Mouse (Mus musculus) MEL (cell line): ENCODE measurements around the gene Pex11a. TPM values are rescaled to one million over a fixed set of nuclear protein-coding genes. Genes with fewer than 3 reads are reported as not detected.

ENCODE experiments used
- DNase-seq: peaks from one replicate; pipeline ENCODE4 v3.0.0; 2011; ENCODE audit warnings: low read depth, low spot score
- H3K27ac ChIP-seq: 2 replicates; pipeline ENCODE4 v1.5.1; 2012; ENCODE audit warnings: low read depth, mild to moderate bottlenecking, control low read depth, low read length, moderate library complexity; ENCODE audit not compliant: control insufficient read depth
- H3K27me3 ChIP-seq, 2 experiments: fragments of 150-350 bp in 1 of 2; sonication (generic) in 1 of 2; 2 replicates each; pipeline ENCODE4 v1.6.1; 2012; ENCODE audit warnings: low read length in 2 of 2, mild to moderate bottlenecking in 2 of 2, improper control_type of control experiment in 1 of 2, moderate library complexity in 1 of 2; ENCODE audit not compliant: insufficient read depth in 2 of 2, control insufficient read depth in 1 of 2
- H3K36me3 ChIP-seq, 2 experiments: 2 replicates each; pipeline ENCODE4 v1.6.1; 2012 to 2014; ENCODE audit warnings: low read length in 2 of 2, improper control_type of control experiment in 1 of 2, inconsistent platforms in 1 of 2, mild to moderate bottlenecking in 1 of 2; ENCODE audit not compliant: insufficient read depth in 2 of 2, control insufficient read depth in 1 of 2
- H3K4me1 ChIP-seq, 2 experiments: fragments of 150-350 bp in 1 of 2; sonication (generic) in 1 of 2; 2 replicates each; pipeline ENCODE4 v1.6.1; 2012; ENCODE audit warnings: low read length in 2 of 2, improper control_type of control experiment in 1 of 2, mild to moderate bottlenecking in 1 of 2; ENCODE audit not compliant: insufficient read depth in 2 of 2, control insufficient read depth in 1 of 2
- H3K4me3 ChIP-seq, 2 experiments: fragments of 150-350 bp in 1 of 2; sonication (generic) in 1 of 2; 2 replicates each; pipeline ENCODE4 v1.5.1; 2012; ENCODE audit warnings: low read depth in 2 of 2, low read length in 2 of 2, mild to moderate bottlenecking in 2 of 2, moderate library complexity in 2 of 2, control low read depth in 1 of 2, improper control_type of control experiment in 1 of 2; ENCODE audit not compliant: control insufficient read depth in 1 of 2, insufficient read depth in 1 of 2
- H3K79me2 ChIP-seq: 2 replicates; pipeline ENCODE4 v1.6.1; 2012; ENCODE audit warnings: mild to moderate bottlenecking, low read length, moderate library complexity; ENCODE audit not compliant: control insufficient read depth, poor library complexity, insufficient read depth
- H3K9ac ChIP-seq: 2 replicates; pipeline ENCODE4 v1.6.1; 2012; ENCODE audit warnings: low read depth, mild to moderate bottlenecking, control low read depth, low read length, moderate library complexity; ENCODE audit not compliant: control insufficient read depth, poor library complexity, severe bottlenecking
- H3K9me3 ChIP-seq: fragments of 150-350 bp; sonication (generic); replicated peaks from 2 replicates; pipeline ENCODE4 v1.6.1; 2012; ENCODE audit warnings: mild to moderate bottlenecking, low read length, improper control_type of control experiment, moderate library complexity; ENCODE audit not compliant: insufficient read depth
- E2F4 ChIP-seq: IDR thresholded peaks from 2 replicates; pipeline ENCODE4 v1.6.1; 2011; ENCODE audit warnings: low read depth, low read length, improper control_type of control experiment, borderline replicate concordance
- ELF1 ChIP-seq: IDR thresholded peaks from 2 replicates; pipeline ENCODE4 v1.6.1; 2014; ENCODE audit warnings: low read depth, mild to moderate bottlenecking, inconsistent platforms, low read length, improper control_type of control experiment, moderate library complexity
- EP300 ChIP-seq, 2 experiments: IDR thresholded peaks; 2 replicates each; pipeline ENCODE4 v1.6.1; 2011; ENCODE audit warnings: improper control_type of control experiment in 2 of 2, low read length in 2 of 2, low read depth in 1 of 2, mild to moderate bottlenecking in 1 of 2
- ETS1 ChIP-seq: IDR thresholded peaks from 2 replicates; pipeline ENCODE4 v1.6.1; 2012; ENCODE audit warnings: low read depth, mild to moderate bottlenecking, inconsistent platforms, low read length, improper control_type of control experiment, moderate library complexity
- GABPA ChIP-seq: IDR thresholded peaks from 2 replicates; pipeline ENCODE4 v1.6.1; 2012; ENCODE audit warnings: low read depth, mild to moderate bottlenecking, inconsistent platforms, low read length, improper control_type of control experiment, moderate library complexity
- GATA1 ChIP-seq: IDR thresholded peaks from 2 replicates; pipeline ENCODE4 v1.6.1; 2011; ENCODE audit warnings: low read depth, low read length, improper control_type of control experiment
- JUND ChIP-seq: IDR thresholded peaks from 2 replicates; pipeline ENCODE4 v1.6.1; 2011; ENCODE audit warnings: low read depth, mild to moderate bottlenecking, improper control_type of control experiment, low read length
- KAT2A ChIP-seq: conservative IDR thresholded peaks from 2 replicates; pipeline ENCODE4 v1.6.1; 2012; ENCODE audit warnings: low read depth, low read length, improper control_type of control experiment, inconsistent platforms
- MAFK ChIP-seq: IDR thresholded peaks from 2 replicates; pipeline ENCODE4 v1.6.1; 2011; ENCODE audit warnings: low read depth, mild to moderate bottlenecking, low read length, improper control_type of control experiment, borderline replicate concordance
- MAX ChIP-seq: IDR thresholded peaks from 2 replicates; pipeline ENCODE4 v1.6.1; 2011; ENCODE audit warnings: low read length, improper control_type of control experiment
- MEF2A ChIP-seq: IDR thresholded peaks from 2 replicates; pipeline ENCODE4 v1.6.1; 2014; ENCODE audit warnings: low read depth, mild to moderate bottlenecking, inconsistent platforms, low read length, improper control_type of control experiment; ENCODE audit not compliant: poor library complexity, insufficient replicate concordance, severe bottlenecking; ENCODE audit errors: extremely low read depth
- MXI1 ChIP-seq: IDR thresholded peaks from 2 replicates; pipeline ENCODE4 v1.6.1; 2011; ENCODE audit warnings: mild to moderate bottlenecking, low read depth, low read length, improper control_type of control experiment
- MYC ChIP-seq: IDR thresholded peaks from 2 replicates; pipeline ENCODE4 v1.6.1; 2011; ENCODE audit warnings: low read depth, mild to moderate bottlenecking, low read length, improper control_type of control experiment, moderate library complexity
- NELFE ChIP-seq: IDR thresholded peaks from 2 replicates; pipeline ENCODE4 v1.6.1; 2011; ENCODE audit warnings: low read depth, low read length, improper control_type of control experiment
- NRF1 ChIP-seq: IDR thresholded peaks from 2 replicates; pipeline ENCODE4 v1.6.1; 2014; ENCODE audit warnings: low read depth, mild to moderate bottlenecking, inconsistent platforms, low read length, improper control_type of control experiment, moderate library complexity; ENCODE audit not compliant: poor library complexity, insufficient read depth, severe bottlenecking
- RCOR1 ChIP-seq: IDR thresholded peaks from 2 replicates; pipeline ENCODE4 v1.6.1; 2012; ENCODE audit warnings: low read depth, mild to moderate bottlenecking, inconsistent platforms, low read length, improper control_type of control experiment
- SIN3A ChIP-seq: IDR thresholded peaks from 2 replicates; pipeline ENCODE4 v1.6.1; 2012; ENCODE audit warnings: low read length, improper control_type of control experiment, inconsistent platforms
- SMC3 ChIP-seq: IDR thresholded peaks from 2 replicates; pipeline ENCODE4 v1.6.1; 2011; ENCODE audit warnings: low read depth, low read length, improper control_type of control experiment
- TBP ChIP-seq: IDR thresholded peaks from 2 replicates; pipeline ENCODE4 v1.8.0; 2011; ENCODE audit warnings: low read depth, low read length, improper control_type of control experiment
- USF1 ChIP-seq: IDR thresholded peaks from 2 replicates; pipeline ENCODE4 v1.6.1; 2014; ENCODE audit warnings: low read depth, mild to moderate bottlenecking, inconsistent platforms, low read length, improper control_type of control experiment, moderate library complexity
- ZNF384 ChIP-seq: IDR thresholded peaks from 2 replicates; pipeline ENCODE4 v1.6.1; 2012; ENCODE audit warnings: low read depth, mild to moderate bottlenecking, inconsistent platforms, low read length, improper control_type of control experiment
- polyA plus RNA-seq, 2 experiments: library from polyadenylated mRNA; stranded (reverse) in 1 of 2; unstranded in 1 of 2; fragments of >175 nt in 1 of 2; fragments of >200 nt in 1 of 2; gene quantifications; 2 replicates each; pipeline versions ENCODE4 v1.2.1 to v1.2.4; 2012; ENCODE audit warnings: low replicate concordance in 2 of 2, low read depth in 1 of 2; ENCODE audit not compliant: insufficient read length in 2 of 2, insufficient read depth in 1 of 2, missing spikeins in 1 of 2
- total RNA-seq: library from RNA; depleted of rRNA; stranded (reverse); fragments of 300-350 nt; gene quantifications from 2 replicates; pipeline ENCODE4 v1.2.3, GENCODE M21; 2012

Pex11a gene
- total and polyA plus RNA-seq, 3 experiments: 3.9 to 8.7 TPM; not detected in 1

DNA sequence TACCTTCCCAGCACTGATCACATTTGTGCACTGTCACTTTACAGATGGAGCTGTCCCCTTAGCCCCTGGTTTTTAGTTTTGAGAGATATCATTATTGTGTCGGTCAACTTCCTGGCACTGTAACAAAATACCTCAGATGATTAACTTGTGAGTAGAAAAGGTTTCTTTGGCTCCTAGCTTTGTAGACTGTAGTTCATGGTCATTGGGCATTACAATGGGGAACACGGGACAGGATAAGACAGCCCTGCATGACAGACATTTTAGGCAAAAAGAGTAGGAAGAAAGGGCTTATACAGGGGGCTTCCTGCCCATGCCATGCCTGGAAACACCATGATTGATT, 39.6 kb upstream of the Pex11a start:
- no peak overlapping the region for H3K27ac ChIP-seq
- peaks cover 0 to 6% of the 10 kb centered on the region in 2 experiments; a peak in 2 of 4 replicates for H3K4me1 ChIP-seq
- DNase-seq: no peak
- no peaks in the 10 kb centered on the region for H3K79me2 ChIP-seq
- no peak for TF ChIP-seq ELF1
- TF ChIP-seq NELFE: no peak
- TF ChIP-seq RCOR1: no peak
- no peak for TF ChIP-seq MXI1
- no peak for TF ChIP-seq MYC
- TF ChIP-seq MEF2A: no peak
- no peak for TF ChIP-seq NRF1
- TF ChIP-seq KAT2A: no peak
- TF ChIP-seq MAX: no peak
- no peak for TF ChIP-seq TBP
- TF ChIP-seq SIN3A: no peak
- TF ChIP-seq USF1: no peak
- no peak for TF ChIP-seq GATA1
- TF ChIP-seq GABPA: no peak
- TF ChIP-seq EP300 (IDR thresholded peaks at IDR 0.05; ENCODE audit: low read depth in 1 of 2, low read length in 2 of 2): no peak
- no peak overlapping the region for H3K9ac ChIP-seq
- no peak overlapping the region for H3K4me3 ChIP-seq
- peaks cover 0 to 1% of the 10 kb centered on the region in 2 experiments; a peak in 2 of 4 replicates for H3K27me3 ChIP-seq
- H3K9me3 ChIP-seq: no peaks in the 10 kb centered on the region
- H3K36me3 ChIP-seq: no peaks in the 10 kb centered on the region

DNA sequence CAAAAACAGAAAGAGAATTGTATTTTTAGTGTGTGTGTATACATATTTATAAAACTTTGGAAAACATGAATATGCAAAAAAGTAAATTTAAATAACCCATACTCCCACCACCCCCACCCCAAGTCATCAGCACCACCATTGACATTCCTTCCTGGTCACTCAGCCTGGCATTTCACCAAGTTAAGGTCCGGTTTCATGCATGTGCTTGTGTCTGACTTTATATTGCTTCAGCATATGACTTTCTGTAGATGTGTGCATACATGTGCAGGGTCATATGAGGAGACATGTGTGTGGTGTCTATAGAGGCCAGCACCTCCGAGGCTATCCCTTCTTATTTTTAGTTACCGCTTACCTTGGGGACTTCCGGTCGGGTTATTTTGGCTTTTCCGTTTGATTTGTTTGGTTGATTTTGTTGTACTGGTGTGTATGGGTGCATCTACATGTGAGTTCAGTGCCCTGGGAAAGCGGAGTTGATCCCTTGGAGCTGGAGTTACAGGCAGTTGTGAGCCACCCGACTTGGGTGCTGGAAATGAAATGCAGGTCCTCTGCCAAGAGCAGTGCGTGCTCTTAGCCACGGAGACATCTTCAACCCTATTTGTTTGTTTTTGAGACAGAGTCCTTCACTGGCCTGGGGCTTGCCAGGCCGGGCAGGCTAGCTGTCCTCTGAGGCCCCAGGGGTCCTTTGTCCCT, 39.0 kb upstream of the Pex11a start:
- H3K4me1 ChIP-seq: peaks cover 0 to 6% of the 10 kb centered on the region in 2 experiments; a peak in 2 of 4 replicates
- no peak overlapping the region for H3K27ac ChIP-seq

More for the DNA sequence above, 39.0 kb upstream of the Pex11a start:
- TF ChIP-seq SMC3 (no peak), ZNF384 (no peak), MAFK (no peak), ELF1 (no peak), E2F4 (no peak), TBP (no peak), JUND (no peak), ETS1 (no peak), USF1 (no peak), MAX (no peak)
- DNase-seq: no peak
- no peak overlapping the region for H3K4me3 ChIP-seq
- no peaks in the 10 kb centered on the region for H3K79me2 ChIP-seq
- H3K9ac ChIP-seq: no peak overlapping the region
- peaks cover 0 to 1% of the 10 kb centered on the region in 2 experiments; a peak in 3 of 4 replicates for H3K27me3 ChIP-seq
- no peaks in the 10 kb centered on the region for H3K36me3 ChIP-seq
- no peaks in the 10 kb centered on the region for H3K9me3 ChIP-seq
